Mouse (Mus musculus): ENCODE results near the gene Echdc3. TPM values are rescaled to one million over a fixed set of nuclear protein-coding genes. Genes with fewer than 3 reads are reported as not detected.

Echdc3 gene
- polyA plus RNA-seq, 1 experiment from 2014 or later, result 2.3 TPM

DNA sequence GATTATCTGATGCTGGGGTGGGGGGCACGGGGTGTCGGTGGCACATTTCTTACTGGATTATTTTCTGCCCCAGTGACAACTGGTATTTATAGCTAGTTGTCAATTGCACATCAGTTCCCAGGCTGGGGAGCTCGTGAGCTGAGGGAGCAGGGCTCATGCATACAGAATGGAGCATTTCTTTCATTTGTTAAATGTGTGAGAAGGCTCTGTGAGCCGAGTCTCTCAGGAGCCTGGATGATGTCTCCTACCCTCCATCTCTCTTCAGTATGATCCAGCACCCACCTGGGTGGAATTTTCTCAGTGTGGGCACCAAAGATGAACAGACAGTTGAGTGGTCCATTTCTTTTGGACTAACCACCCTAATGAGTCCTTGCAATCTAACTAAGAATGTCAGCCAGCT, 25.9 kb downstream of the Echdc3 start:
- no peaks in the 10 kb centered on the region for H3K4me1 ChIP-seq
- H3K36me3 ChIP-seq (replicated peaks), result no peaks in the 10 kb centered on the region
- no peaks in the 10 kb centered on the region for H3K27me3 ChIP-seq (ENCODE audit: poor library complexity, severe bottlenecking)
- 74% methylated on average over 4 of the region's 4 CpGs for WGBS
- peaks cover 3% of the 10 kb centered on the region; the same call in 1 of the 2 replicates for H3K9me3 ChIP-seq
- no peak for DNase-seq (ENCODE audit: extremely low spot score, low spot score)
- H3K4me3 ChIP-seq, result no peak overlapping the region
- H3K27ac ChIP-seq, result no peak overlapping the region

GRCm38 (mm10) chr2:6179749-6180117, 33.1 kb downstream of the Echdc3 start:
- Histone ChIP-seq H3K27ac (no peak overlapping the region), H3K27me3 (ENCODE audit: poor library complexity, severe bottlenecking) (no peaks in the 10 kb centered on the region), H3K9me3 (peaks cover 2% of the 10 kb centered on the region; the same call in 1 of the 2 replicates), H3K4me1 (no peaks in the 10 kb centered on the region), H3K4me3 (no peak overlapping the region), H3K36me3 (replicated peaks) (no peaks in the 10 kb centered on the region)
- no peak for DNase-seq (ENCODE audit: extremely low spot score, low spot score)
- 86% methylated on average over 1 of the region's 1 CpGs for whole genome bisulfite sequencing

- 91% methylated on average over 16 of the region's 16 CpGs for WGBS
- H3K36me3 ChIP-seq (replicated peaks), result no peaks in the 10 kb centered on the region
- H3K27ac ChIP-seq, result no peak overlapping the region
- no peaks in the 10 kb centered on the region for H3K9me3 ChIP-seq
- no peak for DNase-seq (ENCODE audit: extremely low spot score, low spot score)
- H3K4me3 ChIP-seq, result no peak overlapping the region
- no peaks in the 10 kb centered on the region for H3K27me3 ChIP-seq (ENCODE audit: poor library complexity, severe bottlenecking)
- no peaks in the 10 kb centered on the region for H3K4me1 ChIP-seq
Observed at GRCm38 (mm10) chr2:6178901-6179748, 33.7 kb downstream of the Echdc3 start.

DNA sequence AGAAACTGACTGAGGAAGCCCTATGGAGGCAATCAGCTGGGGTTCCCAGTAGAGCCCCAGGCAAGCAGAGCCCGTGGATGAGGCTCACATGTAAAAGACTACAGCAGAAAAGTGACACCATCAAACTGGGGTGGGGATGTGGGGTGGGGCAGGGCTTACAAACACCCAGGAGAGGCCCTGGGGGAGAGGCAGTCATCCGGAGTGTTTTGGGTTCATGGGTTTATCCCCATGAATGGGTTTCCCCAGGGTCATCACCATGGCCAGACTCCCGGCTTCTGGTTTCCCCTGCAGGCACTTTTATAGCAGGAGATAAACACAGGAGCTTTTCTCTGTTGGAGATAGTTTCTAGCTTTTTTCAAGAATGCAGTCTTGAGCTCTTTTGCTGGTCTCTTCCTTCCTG, 39.8 kb downstream of the Echdc3 start:
- H3K9me3 ChIP-seq, result no peaks in the 10 kb centered on the region
- H3K27me3 ChIP-seq (ENCODE audit: poor library complexity, severe bottlenecking), result no peaks in the 10 kb centered on the region
- no peak for DNase-seq (ENCODE audit: extremely low spot score, low spot score)
- H3K27ac ChIP-seq, result no peak overlapping the region
- H3K4me1 ChIP-seq, result no peaks in the 10 kb centered on the region
- 45% methylated on average over 3 of the region's 3 CpGs for WGBS
- no peaks in the 10 kb centered on the region for H3K36me3 ChIP-seq (replicated peaks)
- no peak overlapping the region for H3K4me3 ChIP-seq

DNA sequence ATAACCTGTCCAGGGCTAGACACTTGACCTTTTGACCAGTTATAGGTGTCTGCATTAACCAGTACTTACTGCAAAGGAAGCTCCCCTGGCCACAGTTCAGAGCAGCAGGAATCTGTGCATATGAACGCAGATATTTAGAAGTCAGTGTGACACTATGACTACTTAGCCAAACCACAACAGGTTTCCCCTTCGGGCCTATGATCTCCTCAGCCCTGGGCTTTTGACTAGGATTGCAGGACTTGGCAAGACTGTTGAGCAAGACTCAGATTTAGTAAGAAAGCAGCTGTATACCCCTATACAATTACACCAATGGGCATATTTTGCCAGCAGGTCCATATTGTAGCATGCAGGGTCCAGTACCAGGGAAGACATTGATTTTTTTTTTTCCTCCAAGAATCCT, 44.3 kb downstream of the Echdc3 start:
- Histone ChIP-seq H3K27ac (no peak overlapping the region), H3K9me3 (no peaks in the 10 kb centered on the region), H3K4me3 (no peak overlapping the region), H3K27me3 (ENCODE audit: poor library complexity, severe bottlenecking) (no peaks in the 10 kb centered on the region), H3K4me1 (no peaks in the 10 kb centered on the region), H3K36me3 (replicated peaks) (no peaks in the 10 kb centered on the region)
- WGBS, result 95% methylated on average over 2 of the region's 2 CpGs
- DNase-seq (ENCODE audit: extremely low spot score, low spot score), result no peak

- H3K4me1 ChIP-seq, result no peaks in the 10 kb centered on the region
- no peaks in the 10 kb centered on the region for H3K9me3 ChIP-seq
- no peaks in the 10 kb centered on the region for H3K27me3 ChIP-seq (ENCODE audit: poor library complexity, severe bottlenecking)
- DNase-seq (ENCODE audit: extremely low spot score, low spot score), result peak; percentile 64
- H3K4me3 ChIP-seq, result no peak overlapping the region
- no peaks in the 10 kb centered on the region for H3K36me3 ChIP-seq (replicated peaks)
- WGBS, result 34% methylated on average over 5 of the region's 5 CpGs
- no peak overlapping the region for H3K27ac ChIP-seq
Observed at GRCm38 (mm10) chr2:6167843-6168558, 44.8 kb downstream of the Echdc3 start.

GRCm38 (mm10) chr2:6165771-6166170, 47.1 kb downstream of the Echdc3 start:
- WGBS, result 89% methylated on average over 6 of the region's 6 CpGs
- no peak for DNase-seq (ENCODE audit: extremely low spot score, low spot score)
- no peaks in the 10 kb centered on the region for H3K27me3 ChIP-seq (ENCODE audit: poor library complexity, severe bottlenecking)

GRCm38 (mm10) chr2:6164606-6165290, 48.1 kb downstream of the Echdc3 start:
- 79% methylated on average over 16 of the region's 16 CpGs for WGBS
- no peaks in the 10 kb centered on the region for H3K36me3 ChIP-seq (replicated peaks)
- H3K27ac ChIP-seq, result no peak overlapping the region
- DNase-seq (ENCODE audit: extremely low spot score, low spot score), result no peak
- H3K27me3 ChIP-seq (ENCODE audit: poor library complexity, severe bottlenecking), result no peaks in the 10 kb centered on the region
- H3K4me1 ChIP-seq, result peaks cover 11% of the 10 kb centered on the region
- H3K4me3 ChIP-seq, result no peak overlapping the region
- no peaks in the 10 kb centered on the region for H3K9me3 ChIP-seq

More at GRCm38 (mm10) chr2:6165771-6166170, 47.1 kb downstream of the Echdc3 start:
- H3K4me3 ChIP-seq, result no peak overlapping the region
- no peaks in the 10 kb centered on the region for H3K9me3 ChIP-seq
- H3K4me1 ChIP-seq, result peaks cover 6% of the 10 kb centered on the region
- no peak overlapping the region for H3K27ac ChIP-seq
- H3K36me3 ChIP-seq (replicated peaks), result no peaks in the 10 kb centered on the region

DNA sequence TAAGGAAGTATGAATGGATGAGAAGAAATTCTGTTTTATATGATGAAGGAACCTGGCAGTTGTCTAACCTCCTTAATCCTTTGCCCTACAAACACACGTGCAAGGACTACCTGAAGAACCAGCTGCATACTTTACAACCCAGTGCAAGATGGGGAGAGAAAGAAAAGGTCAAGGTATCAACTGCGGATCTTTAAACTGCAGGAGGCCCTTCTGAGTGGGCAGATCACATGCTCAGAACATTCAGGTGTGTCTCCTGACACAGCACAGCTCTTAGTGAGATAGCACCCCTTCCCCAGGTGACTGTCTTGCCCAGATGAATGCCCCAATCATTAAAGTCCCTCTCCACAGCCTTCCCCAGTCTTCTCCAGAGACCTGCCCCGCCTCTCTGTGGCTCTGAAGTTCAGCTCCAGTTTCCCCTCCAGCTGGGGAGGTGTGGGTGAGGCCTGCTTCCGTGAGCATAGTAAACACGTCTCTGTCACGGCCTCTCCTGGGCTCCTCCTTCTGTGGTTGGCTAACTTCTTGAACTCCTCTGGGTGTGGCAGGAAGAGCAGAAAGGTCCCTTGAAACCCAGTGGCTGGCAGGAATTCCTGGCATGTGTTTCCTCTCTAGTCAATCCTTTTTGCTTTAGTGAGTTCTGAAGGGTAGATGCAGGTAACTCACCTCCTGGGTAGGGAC, 50.3 kb downstream of the Echdc3 start:
- Histone ChIP-seq H3K36me3 (replicated peaks) (no peaks in the 10 kb centered on the region), H3K4me1 (peaks cover 11% of the 10 kb centered on the region), H3K9me3 (no peaks in the 10 kb centered on the region), H3K4me3 (no peak overlapping the region), H3K27me3 (ENCODE audit: poor library complexity, severe bottlenecking) (no peaks in the 10 kb centered on the region), H3K27ac (no peak overlapping the region)
- DNase-seq (ENCODE audit: extremely low spot score, low spot score), result no peak
- WGBS, result 59% methylated on average over 6 of the region's 6 CpGs

GRCm38 (mm10) chr2:6159735-6160134, 53.1 kb downstream of the Echdc3 start:
- no peak for DNase-seq (ENCODE audit: extremely low spot score, low spot score)
- H3K36me3 ChIP-seq (replicated peaks), result no peaks in the 10 kb centered on the region
- peaks cover 11% of the 10 kb centered on the region for H3K4me1 ChIP-seq
- no peaks in the 10 kb centered on the region for H3K9me3 ChIP-seq
- no peak overlapping the region for H3K4me3 ChIP-seq
- no peak overlapping the region for H3K27ac ChIP-seq
- WGBS, result 82% methylated on average over 2 of the region's 2 CpGs
- no peaks in the 10 kb centered on the region for H3K27me3 ChIP-seq (ENCODE audit: poor library complexity, severe bottlenecking)

- H3K27me3 ChIP-seq (ENCODE audit: poor library complexity, severe bottlenecking), result no peaks in the 10 kb centered on the region
Observed at GRCm38 (mm10) chr2:6159219-6159618, 53.6 kb downstream of the Echdc3 start.

GRCm38 (mm10) chr2:6157635-6158034, 55.2 kb downstream of the Echdc3 start:
- H3K4me3 ChIP-seq, result no peak overlapping the region
- 96% methylated on average over 7 of the region's 7 CpGs for WGBS

More at GRCm38 (mm10) chr2:6159219-6159618, 53.6 kb downstream of the Echdc3 start:
- Histone ChIP-seq H3K27ac (no peak overlapping the region), H3K4me3 (no peak overlapping the region), H3K4me1 (peaks cover 11% of the 10 kb centered on the region), H3K36me3 (replicated peaks) (no peaks in the 10 kb centered on the region), H3K9me3 (no peaks in the 10 kb centered on the region)
- DNase-seq (ENCODE audit: extremely low spot score, low spot score), result no peak
- WGBS, result 92% methylated on average over 9 of the region's 9 CpGs

More at GRCm38 (mm10) chr2:6157635-6158034, 55.2 kb downstream of the Echdc3 start:
- no peak overlapping the region for H3K27ac ChIP-seq
- no peaks in the 10 kb centered on the region for H3K9me3 ChIP-seq
- no peaks in the 10 kb centered on the region for H3K36me3 ChIP-seq (replicated peaks)
- no peak for DNase-seq (ENCODE audit: extremely low spot score, low spot score)
- H3K4me1 ChIP-seq, result peaks cover 11% of the 10 kb centered on the region
- no peaks in the 10 kb centered on the region for H3K27me3 ChIP-seq (ENCODE audit: poor library complexity, severe bottlenecking)

Measured in forebrain, embryonic 10.5 days (tissue).